Mouse (Mus musculus) urinary bladder, adult 2 months (tissue): ENCODE measurements at regions not wholly inside any gene's neighbourhood (a gene's known extent, or its start where the extent isn't known, plus 50 kb on each side); places are given as distances from the start of the nearest gene placed in this dataset.

Source experiments
- DNase-seq: peaks from one replicate; pipeline ENCODE4 v3.0.0; 2022; ENCODE audit warnings: low spot score

GRCm38 (mm10) chr2:180404168-180404567 lies 51.9 kb upstream of the Slco4a1 start:
- no peak for DNase-seq

GRCm38 (mm10) chr2:180403621-180404020 lies 52.4 kb upstream of the Slco4a1 start:
- DNase-seq, result no peak

GRCm38 (mm10) chr2:180402851-180403459 lies 53.1 kb upstream of the Slco4a1 start:
- no peak for DNase-seq

GRCm38 (mm10) chr2:180402433-180402832 lies 53.6 kb upstream of the Slco4a1 start:
- no peak for DNase-seq

GRCm38 (mm10) chr2:180401409-180402391 lies 54.3 kb upstream of the Slco4a1 start:
- DNase-seq, result no peak

- no peak for DNase-seq
Observed at GRCm38 (mm10) chr2:180400514-180401019, 55.5 kb upstream of the Slco4a1 start.

- DNase-seq, result no peak
Observed at GRCm38 (mm10) chr2:180399651-180400513, 56.2 kb upstream of the Slco4a1 start.

- DNase-seq, result no peak
Observed at GRCm38 (mm10) chr2:180398851-180399447, 57.1 kb upstream of the Slco4a1 start.

GRCm38 (mm10) chr2:180398481-180398754 lies 57.6 kb upstream of the Slco4a1 start:
- DNase-seq, result no peak

GRCm38 (mm10) chr2:180397723-180398480 lies 58.1 kb upstream of the Slco4a1 start:
- DNase-seq, result no peak

GRCm38 (mm10) chr2:180396664-180397377 lies 59.2 kb upstream of the Slco4a1 start:
- DNase-seq, result no peak

- no peak for DNase-seq
Observed at GRCm38 (mm10) chr2:180396211-180396610, 59.8 kb upstream of the Slco4a1 start.

- no peak for DNase-seq
Observed at GRCm38 (mm10) chr2:180395279-180396034, 60.6 kb upstream of the Slco4a1 start.

GRCm38 (mm10) chr2:180392846-180393700 lies 58.6 kb upstream of the Gata5 start:
- no peak for DNase-seq

GRCm38 (mm10) chr2:180392298-180392697 lies 57.8 kb upstream of the Gata5 start:
- DNase-seq, result no peak

- no peak for DNase-seq
Observed at GRCm38 (mm10) chr2:180391349-180391748, 56.9 kb upstream of the Gata5 start.

- no peak for DNase-seq
Observed at GRCm38 (mm10) chr2:180390216-180390996, 55.9 kb upstream of the Gata5 start.

- DNase-seq, result no peak
Observed at GRCm38 (mm10) chr2:180389486-180389885, 55.0 kb upstream of the Gata5 start.
